Mouse (Mus musculus): ENCODE measurements around the gene Fndc3a. TPM values are rescaled to one million over a fixed set of nuclear protein-coding genes. Genes with fewer than 3 reads are reported as not detected.
A peak's percentile ranks its signal among the peaks of the same experiment; 100 is the strongest.

The Fndc3a gene
- polyA plus RNA-seq, 1 experiment from 2014 or later: 16.0 TPM

DNA sequence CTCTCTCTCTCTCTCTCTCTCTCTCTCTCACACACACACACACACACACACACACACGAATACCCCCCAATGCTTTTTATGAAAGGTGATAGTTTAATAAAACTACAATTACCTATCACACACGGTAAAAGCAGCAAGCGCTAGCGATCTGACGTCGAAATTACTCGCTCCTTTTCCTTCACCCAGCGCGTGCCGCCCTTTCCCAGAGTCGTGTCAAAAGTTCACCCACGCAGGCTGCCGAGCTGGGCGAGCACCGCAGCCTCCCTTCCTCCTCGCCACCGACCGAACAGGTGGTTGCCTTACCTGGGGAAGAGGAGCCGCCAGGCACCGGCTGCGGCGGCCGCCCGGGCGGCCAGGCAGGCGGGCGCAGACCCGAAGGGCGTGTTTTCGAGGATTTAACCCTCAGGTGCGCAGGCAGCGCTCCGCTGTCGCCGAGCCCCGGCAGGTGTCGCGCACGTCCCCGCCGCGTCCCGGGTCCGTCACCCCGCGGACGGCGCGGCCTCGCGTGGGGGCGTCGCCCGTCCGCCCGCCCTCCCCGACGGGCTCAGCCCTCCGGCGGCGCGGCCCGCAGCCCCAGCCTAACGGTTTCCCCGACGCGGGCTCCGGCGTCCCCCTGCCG lies 603 bp downstream of the Fndc3a start:
- 0 out of 2 replicates have a peak, but pooled peaks cover 4% of the 10 kb centered on the region for H3K27me3 ChIP-seq (ENCODE audit: control insufficient read depth, insufficient read depth, low read length)
- H3K4me1 ChIP-seq (ENCODE audit: control insufficient read depth in 2 of 2, insufficient read depth in 2 of 2, low read length in 2 of 2): no peaks in the 10 kb centered on the region; a peak in 1 of 4 replicates
- H3K36me3 ChIP-seq (ENCODE audit: control insufficient read depth, insufficient read depth, low read length): no peaks in the 10 kb centered on the region
- no peaks in the 10 kb centered on the region for H3K9me3 ChIP-seq (ENCODE audit: control insufficient read depth, low read length)
- H3K4me2 ChIP-seq (ENCODE audit: low read length): peak overlapping the region; percentile 91
- WGBS: under 1% methylated on average over 45 of the region's 70 CpGs
- peak overlapping the region; percentile 65 to 89 for H3K27ac ChIP-seq (replicated peaks in 1 of 2; ENCODE audit: control insufficient read depth in 1 of 2, insufficient read depth in 1 of 2, low read depth in 2 of 2, low read length in 2 of 2)
- H3K9ac ChIP-seq (ENCODE audit: low read length): peak overlapping the region; percentile 96
- ATAC-seq (ENCODE audit: insufficient number of reproducible peaks, insufficient read depth, low FRiP score, low read depth): peak; percentile 68
- peak overlapping the region; percentile 66 to 98 for H3K4me3 ChIP-seq (ENCODE audit: control insufficient read depth in 1 of 2, insufficient read depth in 1 of 2, low read depth in 1 of 2, low read length in 2 of 2)

DNA sequence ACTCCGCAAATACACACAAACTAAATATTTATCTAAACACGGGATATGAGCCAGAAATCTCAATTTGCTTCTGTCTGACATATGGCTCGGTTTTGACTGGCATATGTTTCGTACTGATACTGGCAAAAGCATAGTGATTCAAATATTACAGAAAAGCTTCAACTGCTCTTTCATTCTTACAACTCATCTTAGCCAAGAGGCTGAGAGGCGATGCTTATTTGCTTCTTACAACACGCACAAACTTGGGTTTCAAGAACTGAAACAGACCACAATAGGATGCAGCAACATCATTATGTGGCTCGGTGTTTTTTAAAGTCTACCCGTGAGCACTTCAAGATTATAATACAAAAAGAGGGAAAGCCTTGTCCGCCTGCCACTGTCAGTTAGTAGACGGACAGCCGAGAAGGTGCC lies 1.2 kb downstream of the Fndc3a start:
- Histone ChIP-seq H3K27ac (replicated peaks in 1 of 2; ENCODE audit: control insufficient read depth in 1 of 2, insufficient read depth in 1 of 2, low read depth in 2 of 2, low read length in 2 of 2) (no peak overlapping the region), H3K4me1 (ENCODE audit: control insufficient read depth in 2 of 2, insufficient read depth in 2 of 2, low read length in 2 of 2) (no peaks in the 10 kb centered on the region; a peak in 1 of 4 replicates), H3K4me2 (ENCODE audit: low read length) (peak overlapping the region; percentile 91), H3K4me3 (ENCODE audit: control insufficient read depth in 1 of 2, insufficient read depth in 1 of 2, low read depth in 1 of 2, low read length in 2 of 2) (peak overlapping the region; percentile 66 to 98), H3K9me3 (ENCODE audit: control insufficient read depth, low read length) (no peaks in the 10 kb centered on the region), H3K9ac (ENCODE audit: low read length) (peak overlapping the region; percentile 96), H3K27me3 (ENCODE audit: control insufficient read depth, insufficient read depth, low read length) (0 out of 2 replicates have a peak, but pooled peaks cover 4% of the 10 kb centered on the region), H3K36me3 (ENCODE audit: control insufficient read depth, insufficient read depth, low read length) (no peaks in the 10 kb centered on the region)
- ATAC-seq (ENCODE audit: insufficient number of reproducible peaks, insufficient read depth, low FRiP score, low read depth): no peak
- 42% methylated on average over 11 of the region's 11 CpGs for WGBS

DNA sequence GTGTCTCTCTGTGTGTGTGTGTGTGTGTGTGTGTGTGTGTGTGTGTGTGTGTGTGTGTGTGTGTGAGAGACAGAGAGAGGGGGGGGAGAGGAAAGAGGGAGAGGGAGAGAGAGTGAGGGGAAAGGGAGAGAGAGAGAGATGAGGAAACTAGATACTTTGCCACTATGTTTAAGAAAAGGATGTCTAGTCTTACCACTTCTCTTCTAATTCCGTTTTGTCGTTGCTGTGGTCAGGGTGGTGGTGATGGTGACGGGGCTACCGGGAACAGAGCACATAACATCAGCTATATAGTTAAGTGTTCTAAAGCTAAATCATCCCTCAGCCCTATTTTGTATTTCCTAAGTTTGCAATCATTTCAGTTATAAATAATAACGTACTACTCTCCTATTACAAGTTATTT lies 9.7 kb downstream of the Fndc3a start:
- Histone ChIP-seq H3K4me2 (ENCODE audit: low read length) (no peak overlapping the region), H3K4me3 (ENCODE audit: control insufficient read depth in 1 of 2, insufficient read depth in 1 of 2, low read depth in 1 of 2, low read length in 2 of 2) (no peak overlapping the region), H3K36me3 (ENCODE audit: control insufficient read depth, insufficient read depth, low read length) (no peaks in the 10 kb centered on the region), H3K9ac (ENCODE audit: low read length) (no peak overlapping the region), H3K4me1 (ENCODE audit: control insufficient read depth in 2 of 2, insufficient read depth in 2 of 2, low read length in 2 of 2) (no peaks in the 10 kb centered on the region), H3K9me3 (ENCODE audit: control insufficient read depth, low read length) (no peaks in the 10 kb centered on the region), H3K27me3 (ENCODE audit: control insufficient read depth, insufficient read depth, low read length) (no peaks in the 10 kb centered on the region), H3K27ac (replicated peaks in 1 of 2; ENCODE audit: control insufficient read depth in 1 of 2, insufficient read depth in 1 of 2, low read depth in 2 of 2, low read length in 2 of 2) (no peak overlapping the region)
- 83% methylated on average over 5 of the region's 5 CpGs for WGBS
- ATAC-seq (ENCODE audit: insufficient number of reproducible peaks, insufficient read depth, low FRiP score, low read depth): no peak

DNA sequence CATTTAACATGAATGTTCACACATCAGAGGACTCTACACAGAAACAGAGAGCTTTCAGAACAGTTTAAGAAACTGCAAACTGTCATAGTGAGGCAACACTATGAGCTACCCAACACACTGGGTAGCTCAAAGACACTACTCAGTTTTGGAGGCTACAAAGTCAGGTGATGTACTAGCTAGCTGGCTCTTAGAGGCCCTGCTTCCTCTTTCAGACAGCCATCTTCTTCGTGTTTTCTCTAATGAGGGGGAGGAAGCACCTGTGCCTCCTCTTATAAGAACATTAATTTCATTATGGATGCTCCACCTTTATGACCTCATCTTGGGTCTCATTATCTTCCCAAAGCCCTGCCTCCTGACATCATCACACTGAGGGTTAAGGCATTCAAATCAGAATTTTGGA lies 18.4 kb downstream of the Fndc3a start:
- Histone ChIP-seq H3K4me2 (ENCODE audit: low read length) (no peak overlapping the region), H3K9ac (ENCODE audit: low read length) (no peak overlapping the region), H3K36me3 (ENCODE audit: control insufficient read depth, insufficient read depth, low read length) (no peaks in the 10 kb centered on the region), H3K4me3 (ENCODE audit: control insufficient read depth in 1 of 2, insufficient read depth in 1 of 2, low read depth in 1 of 2, low read length in 2 of 2) (no peak overlapping the region), H3K27ac (replicated peaks in 1 of 2; ENCODE audit: control insufficient read depth in 1 of 2, insufficient read depth in 1 of 2, low read depth in 2 of 2, low read length in 2 of 2) (no peak overlapping the region), H3K9me3 (ENCODE audit: control insufficient read depth, low read length) (no peaks in the 10 kb centered on the region), H3K27me3 (ENCODE audit: control insufficient read depth, insufficient read depth, low read length) (no peaks in the 10 kb centered on the region), H3K4me1 (ENCODE audit: control insufficient read depth in 2 of 2, insufficient read depth in 2 of 2, low read length in 2 of 2) (no peaks in the 10 kb centered on the region)
- ATAC-seq (ENCODE audit: insufficient number of reproducible peaks, insufficient read depth, low FRiP score, low read depth): no peak
- WGBS: 89% methylated on average over 1 of the region's 1 CpGs

DNA sequence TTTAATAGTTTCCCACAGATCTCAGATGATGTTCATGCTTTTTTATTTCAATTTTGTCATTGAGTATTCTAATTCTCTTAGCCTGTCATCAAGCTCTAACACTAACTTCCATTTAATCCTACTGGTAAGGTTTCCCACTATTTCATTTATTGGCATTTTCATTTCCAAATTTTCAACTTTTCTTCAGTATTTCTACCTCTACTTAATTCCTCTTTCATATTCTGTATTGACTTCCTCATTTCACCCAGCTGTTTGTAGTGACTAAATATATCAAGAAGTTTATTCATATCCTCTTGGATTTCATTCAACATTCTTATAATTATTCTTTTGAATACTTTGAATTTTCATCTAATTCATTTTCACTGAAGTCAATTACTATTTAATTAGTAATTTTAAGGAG lies 20.3 kb downstream of the Fndc3a start:
- Histone ChIP-seq H3K9ac (ENCODE audit: low read length) (no peak overlapping the region), H3K9me3 (ENCODE audit: control insufficient read depth, low read length) (no peaks in the 10 kb centered on the region), H3K4me1 (ENCODE audit: control insufficient read depth in 2 of 2, insufficient read depth in 2 of 2, low read length in 2 of 2) (no peaks in the 10 kb centered on the region), H3K4me3 (ENCODE audit: control insufficient read depth in 1 of 2, insufficient read depth in 1 of 2, low read depth in 1 of 2, low read length in 2 of 2) (no peak overlapping the region), H3K36me3 (ENCODE audit: control insufficient read depth, insufficient read depth, low read length) (no peaks in the 10 kb centered on the region), H3K27ac (replicated peaks in 1 of 2; ENCODE audit: control insufficient read depth in 1 of 2, insufficient read depth in 1 of 2, low read depth in 2 of 2, low read length in 2 of 2) (no peak overlapping the region), H3K27me3 (ENCODE audit: control insufficient read depth, insufficient read depth, low read length) (no peaks in the 10 kb centered on the region), H3K4me2 (ENCODE audit: low read length) (no peak overlapping the region)
- no peak for ATAC-seq (ENCODE audit: insufficient number of reproducible peaks, insufficient read depth, low FRiP score, low read depth)

DNA sequence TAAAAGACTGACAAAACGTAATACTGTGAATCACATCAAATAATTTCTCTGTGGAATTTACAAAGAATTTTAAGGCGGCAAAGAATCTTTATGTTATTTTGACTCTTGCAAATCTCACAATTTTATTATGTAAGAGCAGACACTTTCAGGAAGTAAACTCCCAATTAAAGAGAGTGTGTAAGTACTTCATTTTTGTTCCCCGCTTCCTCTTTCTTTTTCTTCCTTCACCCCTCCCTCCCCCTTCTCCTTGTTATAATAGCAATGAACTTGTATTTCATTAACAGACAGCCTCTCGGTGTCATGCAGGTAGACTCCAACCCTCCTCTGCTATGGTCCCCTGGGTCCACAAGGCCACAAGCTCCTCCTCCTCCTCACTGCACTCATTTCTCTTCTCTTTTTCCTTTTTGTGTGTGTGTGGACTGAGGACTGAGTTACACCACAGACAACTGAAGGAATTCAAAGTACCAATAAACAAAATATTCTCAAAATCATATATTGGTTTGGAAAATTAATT lies 24.9 kb downstream of the Fndc3a start:
- Histone ChIP-seq H3K9me3 (ENCODE audit: control insufficient read depth, low read length) (no peaks in the 10 kb centered on the region), H3K4me1 (ENCODE audit: control insufficient read depth in 2 of 2, insufficient read depth in 2 of 2, low read length in 2 of 2) (no peaks in the 10 kb centered on the region), H3K27me3 (ENCODE audit: control insufficient read depth, insufficient read depth, low read length) (no peaks in the 10 kb centered on the region), H3K4me2 (ENCODE audit: low read length) (no peak overlapping the region), H3K4me3 (ENCODE audit: control insufficient read depth in 1 of 2, insufficient read depth in 1 of 2, low read depth in 1 of 2, low read length in 2 of 2) (no peak overlapping the region), H3K27ac (replicated peaks in 1 of 2; ENCODE audit: control insufficient read depth in 1 of 2, insufficient read depth in 1 of 2, low read depth in 2 of 2, low read length in 2 of 2) (no peak overlapping the region), H3K9ac (ENCODE audit: low read length) (no peak overlapping the region), H3K36me3 (ENCODE audit: control insufficient read depth, insufficient read depth, low read length) (no peaks in the 10 kb centered on the region; the same call in 1 of the 2 replicates)
- WGBS: 89% methylated on average over 4 of the region's 4 CpGs
- ATAC-seq (ENCODE audit: insufficient number of reproducible peaks, insufficient read depth, low FRiP score, low read depth): no peak

DNA sequence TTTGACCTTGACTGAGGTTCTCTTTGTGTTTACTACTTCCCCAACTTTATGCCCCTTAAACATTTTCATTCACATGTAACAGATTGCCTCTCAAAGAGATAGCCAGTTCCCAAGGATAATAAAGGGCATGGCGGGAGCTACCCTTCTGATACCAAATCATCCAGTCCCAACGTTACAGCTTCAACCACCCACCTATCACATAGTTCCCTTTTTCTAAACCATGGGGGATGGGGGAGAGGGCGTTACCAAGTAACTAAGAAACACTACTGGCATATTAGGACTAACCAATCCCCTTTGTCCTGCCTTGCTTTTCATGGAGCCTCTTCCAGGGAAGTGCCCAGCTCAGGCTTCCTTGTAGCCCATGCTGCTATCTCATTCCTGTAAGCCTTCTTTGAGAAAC lies 32.6 kb downstream of the Fndc3a start:
- Histone ChIP-seq H3K36me3 (ENCODE audit: control insufficient read depth, insufficient read depth, low read length) (no peaks in the 10 kb centered on the region), H3K4me1 (ENCODE audit: control insufficient read depth in 2 of 2, insufficient read depth in 2 of 2, low read length in 2 of 2) (no peaks in the 10 kb centered on the region), H3K9me3 (ENCODE audit: control insufficient read depth, low read length) (no peaks in the 10 kb centered on the region), H3K4me3 (ENCODE audit: control insufficient read depth in 1 of 2, insufficient read depth in 1 of 2, low read depth in 1 of 2, low read length in 2 of 2) (no peak overlapping the region), H3K27ac (replicated peaks in 1 of 2; ENCODE audit: control insufficient read depth in 1 of 2, insufficient read depth in 1 of 2, low read depth in 2 of 2, low read length in 2 of 2) (no peak overlapping the region), H3K9ac (ENCODE audit: low read length) (no peak overlapping the region), H3K4me2 (ENCODE audit: low read length) (no peak overlapping the region), H3K27me3 (ENCODE audit: control insufficient read depth, insufficient read depth, low read length) (no peaks in the 10 kb centered on the region)
- WGBS: 75% methylated on average over 3 of the region's 3 CpGs
- ATAC-seq (ENCODE audit: insufficient number of reproducible peaks, insufficient read depth, low FRiP score, low read depth): no peak

DNA sequence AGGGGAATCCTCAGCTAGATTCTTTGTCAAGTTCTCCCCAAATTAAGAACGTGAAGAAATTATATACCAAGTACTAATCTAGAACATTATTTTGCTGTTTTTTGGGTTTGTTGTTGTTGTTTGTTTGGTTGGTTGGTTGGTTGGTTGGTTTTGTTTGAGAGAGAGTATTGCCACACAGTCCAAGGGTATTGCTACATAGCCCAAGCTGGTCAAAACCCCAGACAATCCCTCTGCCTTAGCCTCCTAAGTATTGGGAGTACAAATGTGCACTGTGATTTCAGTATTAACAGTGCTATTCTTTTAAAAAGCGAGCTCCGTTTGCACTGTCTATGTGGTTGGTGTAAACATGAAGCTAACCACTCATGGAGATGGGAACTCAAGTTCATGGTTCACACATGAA lies 37.9 kb downstream of the Fndc3a start:
- no peaks in the 10 kb centered on the region for H3K9me3 ChIP-seq (ENCODE audit: control insufficient read depth, low read length)
- H3K4me2 ChIP-seq (ENCODE audit: low read length): no peak overlapping the region
- H3K4me1 ChIP-seq (ENCODE audit: control insufficient read depth in 2 of 2, insufficient read depth in 2 of 2, low read length in 2 of 2): no peaks in the 10 kb centered on the region
- no peak for ATAC-seq (ENCODE audit: insufficient number of reproducible peaks, insufficient read depth, low FRiP score, low read depth)
- H3K4me3 ChIP-seq (ENCODE audit: control insufficient read depth in 1 of 2, insufficient read depth in 1 of 2, low read depth in 1 of 2, low read length in 2 of 2): no peak overlapping the region
- no peaks in the 10 kb centered on the region for H3K27me3 ChIP-seq (ENCODE audit: control insufficient read depth, insufficient read depth, low read length)
- H3K36me3 ChIP-seq (ENCODE audit: control insufficient read depth, insufficient read depth, low read length): no peaks in the 10 kb centered on the region
- H3K9ac ChIP-seq (ENCODE audit: low read length): no peak overlapping the region
- WGBS: 93% methylated on average over 3 of the region's 3 CpGs
- no peak overlapping the region for H3K27ac ChIP-seq (replicated peaks in 1 of 2; ENCODE audit: control insufficient read depth in 1 of 2, insufficient read depth in 1 of 2, low read depth in 2 of 2, low read length in 2 of 2)
